Mouse (Mus musculus) cerebellum, adult 8-10 months (tissue): ENCODE data around the gene Ptrhd1.

Experiments used
- DNase-seq: peaks from one replicate; pipeline ENCODE4 v3.0.0; 2022

Gene Ptrhd1

GRCm38 (mm10) chr12:4245742-4246141 is 11.9 kb downstream of the Ptrhd1 start:
- no peak for DNase-seq

- peak; percentile 66 for DNase-seq
These were observed 16.0 kb downstream of the Ptrhd1 start for GRCm38 (mm10) chr12:4249786-4250185.

- no peak for DNase-seq
These were observed 19.2 kb downstream of the Ptrhd1 start for GRCm38 (mm10) chr12:4252742-4253655.

GRCm38 (mm10) chr12:4267765-4268164 is 33.9 kb downstream of the Ptrhd1 start:
- no peak for DNase-seq

- DNase-seq = no peak
These were observed 37.3 kb downstream of the Ptrhd1 start for GRCm38 (mm10) chr12:4271078-4271477.

- DNase-seq = no peak
These were observed 45.3 kb downstream of the Ptrhd1 start for GRCm38 (mm10) chr12:4278978-4279755.

GRCm38 (mm10) chr12:4279878-4280277 is 46.1 kb downstream of the Ptrhd1 start:
- no peak for DNase-seq

GRCm38 (mm10) chr12:4285186-4285585 is 51.4 kb downstream of the Ptrhd1 start:
- no peak for DNase-seq
